Mouse (Mus musculus) layer of hippocampus, postnatal 10 days (tissue): ENCODE results near the gene H2afy2. TPM values are rescaled to one million over a fixed set of nuclear protein-coding genes. Genes with fewer than 3 reads are reported as not detected.

ENCODE experiments used
- DNase-seq, 2 experiments: peaks; one replicate each; pipeline ENCODE4 v3.0.0; 2021; ENCODE audit warnings: low spot score in 2 of 2
- long read RNA-seq: library from polyadenylated mRNA; stranded (forward); transcript quantifications from one replicate; pipeline ENCODE4 v2.0.0, GENCODE M21; 2023
- total RNA-seq, 2 experiments: library from RNA; stranded (reverse); gene quantifications; 2 replicates each; pipeline ENCODE4 v1.2.3; 2021

H2afy2 gene
- total RNA-seq: 10 to 100 TPM; 36.8 to 37.1 TPM
- long read RNA-seq, transcript H2afy2-201 (9 exons, 2,175 nt): major isoform, 33 of 39 reads
- long read RNA-seq, partial matches to known transcripts: 3 of 39 reads
- long read RNA-seq, other reads (novel, unspliced or antisense): 3 of 39 reads

- DNase-seq: peak; percentile 71 to 80
These were observed at the start of gene H2afy2 for GRCm38 (mm10) chr10:61783621-61784251. TSS of gene H2afy2 (minus strand) at chr10:61784147.

- DNase-seq: no peak
These were observed 48.8 kb upstream of the H2afy2 start for GRCm38 (mm10) chr10:61832713-61833112.

GRCm38 (mm10) chr10:61831741-61832140 lies 47.8 kb upstream of the H2afy2 start:
- DNase-seq: no peak

- no peak for DNase-seq
These were observed 47.3 kb upstream of the H2afy2 start for GRCm38 (mm10) chr10:61831251-61831650.

- no peak for DNase-seq
These were observed 46.9 kb upstream of the H2afy2 start for GRCm38 (mm10) chr10:61830817-61831216.

- no peak for DNase-seq
These were observed 45.1 kb upstream of the H2afy2 start for GRCm38 (mm10) chr10:61829046-61829445.

GRCm38 (mm10) chr10:61827950-61828936 lies 44.3 kb upstream of the H2afy2 start:
- no peak for DNase-seq

- DNase-seq: no peak
These were observed 42.9 kb upstream of the H2afy2 start for GRCm38 (mm10) chr10:61826753-61827435.

- no peak for DNase-seq
These were observed 42.2 kb upstream of the H2afy2 start for GRCm38 (mm10) chr10:61825979-61826752.

- DNase-seq: no peak
These were observed 41.6 kb upstream of the H2afy2 start for GRCm38 (mm10) chr10:61825536-61825935.

GRCm38 (mm10) chr10:61823731-61824115 lies 39.8 kb upstream of the H2afy2 start:
- DNase-seq: no peak

- no peak for DNase-seq
These were observed 39.2 kb upstream of the H2afy2 start for GRCm38 (mm10) chr10:61822968-61823730.

GRCm38 (mm10) chr10:61820050-61820449 lies 36.1 kb upstream of the H2afy2 start:
- DNase-seq: no peak

- DNase-seq: no peak
These were observed 28.0 kb upstream of the H2afy2 start for GRCm38 (mm10) chr10:61811987-61812386.

- DNase-seq: peak; percentile 18 to 54
These were observed 14.2 kb upstream of the H2afy2 start for GRCm38 (mm10) chr10:61798133-61798576.

GRCm38 (mm10) chr10:61795458-61795857 lies 11.5 kb upstream of the H2afy2 start:
- DNase-seq: no peak

GRCm38 (mm10) chr10:61794971-61795370 lies 11.0 kb upstream of the H2afy2 start:
- no peak for DNase-seq

- no peak for DNase-seq
These were observed 9.1 kb upstream of the H2afy2 start for GRCm38 (mm10) chr10:61793015-61793414.

- no peak for DNase-seq
These were observed 4.6 kb upstream of the H2afy2 start for GRCm38 (mm10) chr10:61788499-61788898.
